Mouse (Mus musculus) left cerebral cortex, postnatal 25 days (tissue): ENCODE data around the gene Ccdc106. TPM values are rescaled to one million over a fixed set of nuclear protein-coding genes. Genes with fewer than 3 reads are reported as not detected.
"Not testable (repeated sequence)": the region's sequence is repeated elsewhere in the genome, so short reads cannot be mapped to it uniquely, and the experiment has no call there.

ENCODE experiments used
- DNase-seq, 2 experiments: peaks; one replicate each; pipeline ENCODE4 v3.0.0; 2022; ENCODE audit warnings: low spot score in 2 of 2, mixed read lengths in 1 of 2
- intact Hi-C: fragments of 180-260 bp; cut with DNase I; formaldehyde crosslinking; loops from one replicate; pipeline ENCODE4 v1.15.1; 2025
- total RNA-seq, 2 experiments: library from RNA; stranded (reverse); gene quantifications; 2 replicates each; pipeline ENCODE4 v1.2.3; 2021

The Ccdc106 gene
- total RNA-seq, 2 experiments from 2014 or later: 52.0 to 65.0 TPM

DNA sequence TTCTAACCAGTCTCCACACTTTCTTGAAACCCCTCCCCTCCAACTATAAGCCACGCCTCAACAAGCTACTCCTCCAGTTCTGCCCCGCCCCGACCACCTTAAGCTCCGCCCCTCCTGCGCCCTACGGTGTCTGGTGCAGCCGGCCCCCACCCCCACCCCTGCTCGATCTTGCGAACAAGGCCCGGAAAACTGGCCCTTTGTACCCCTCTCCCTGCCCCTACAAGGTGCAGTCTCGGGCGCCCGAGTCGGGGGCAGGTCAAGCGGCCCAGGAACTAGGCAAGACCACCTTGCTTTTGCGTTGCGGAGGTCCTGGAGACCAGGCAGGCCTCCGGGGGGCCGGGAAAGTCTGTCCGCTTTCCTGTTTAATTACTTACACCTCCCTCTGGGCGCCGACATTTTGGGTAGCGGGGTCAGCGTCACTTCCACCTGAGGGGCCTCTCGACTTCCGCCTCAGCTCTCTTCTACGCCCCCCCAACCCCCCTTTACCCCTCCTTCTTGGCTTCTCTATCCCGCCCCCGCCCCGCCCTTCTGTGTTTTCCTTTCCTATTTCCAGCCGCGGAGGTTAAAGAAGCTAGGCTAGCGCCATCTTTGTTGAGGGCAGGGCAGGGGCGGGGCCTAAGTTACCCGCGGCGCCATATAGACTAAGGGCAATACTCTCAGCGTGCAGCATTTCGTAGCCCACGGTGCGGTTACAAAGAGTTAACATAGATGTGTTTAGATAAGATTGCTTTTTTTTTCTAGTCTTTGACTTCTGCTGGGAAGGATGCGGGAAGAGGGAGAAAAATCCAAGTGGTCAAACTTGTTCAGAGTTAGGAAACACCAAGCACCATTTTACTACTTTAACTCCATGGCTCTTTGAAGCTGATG lies 5.9 kb upstream of the Ccdc106 start, which contains the start of the genes Zfp524 and Fiz1:
Zfp524 (plus strand) TSS at position 165 of the 867 bp plus-strand sequence.
Fiz1 (minus strand) TSS at position 447 of the 867 bp plus-strand sequence.
- intact Hi-C loops: loop anchor here (2.0 kb wide), 2 partner anchors 18 to 72 kb away; partner anchors contain the start of gene Zfp579
- peak; percentile 96 to 99 for DNase-seq

DNA sequence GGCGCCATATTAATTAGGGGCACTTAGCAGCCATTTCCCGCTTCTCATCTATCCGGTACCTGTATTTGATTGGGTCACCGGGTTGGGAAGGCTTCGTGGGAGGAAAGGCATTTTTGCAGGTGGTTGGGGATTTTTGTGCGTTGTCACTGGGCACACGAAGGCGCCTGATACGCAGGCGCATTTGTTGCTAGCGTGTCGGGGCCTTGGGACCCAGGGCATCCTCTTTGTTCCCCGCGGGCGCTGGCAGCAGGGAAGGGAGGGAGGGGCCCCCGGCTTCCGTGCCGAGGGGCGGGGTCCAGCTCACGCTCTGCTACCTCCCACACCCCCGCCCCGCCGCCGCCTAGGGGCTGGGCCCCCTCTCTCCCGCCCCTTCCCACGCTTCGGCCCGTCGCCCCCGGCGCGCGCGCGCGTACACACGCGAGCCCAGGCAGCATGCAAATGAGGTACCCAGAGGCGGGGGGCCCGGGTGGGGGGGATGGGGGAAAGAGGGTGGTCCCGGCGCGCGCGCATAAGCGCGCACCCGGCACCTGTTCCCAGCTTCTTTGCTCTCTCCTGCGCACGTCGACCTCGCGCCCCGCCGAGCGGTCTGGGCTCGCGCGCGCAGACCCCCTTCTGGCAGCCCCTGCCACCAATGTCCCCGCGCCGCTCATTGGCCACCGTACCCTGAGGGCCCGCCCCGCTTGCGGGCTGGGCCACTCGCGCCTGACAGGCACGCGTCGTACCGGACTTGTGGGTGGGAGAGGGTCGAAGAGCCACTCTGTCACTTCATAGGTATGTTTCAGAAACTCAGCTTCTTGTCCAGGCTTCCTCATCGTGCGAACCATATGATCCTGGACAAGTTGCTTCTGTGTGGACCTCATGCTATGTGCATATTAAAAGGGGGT lies 5.0 kb upstream of the Ccdc106 start, which contains the start of gene Gm44973:
Gm44973 (plus strand) TSS at position 379 of the 884 bp plus-strand sequence.
- DNase-seq: peak; percentile 93 to 96
- intact Hi-C loops: loop anchor here (2.0 kb wide), 2 partner anchors 19 to 73 kb away; partner anchors contain the start of gene Zfp579

DNA sequence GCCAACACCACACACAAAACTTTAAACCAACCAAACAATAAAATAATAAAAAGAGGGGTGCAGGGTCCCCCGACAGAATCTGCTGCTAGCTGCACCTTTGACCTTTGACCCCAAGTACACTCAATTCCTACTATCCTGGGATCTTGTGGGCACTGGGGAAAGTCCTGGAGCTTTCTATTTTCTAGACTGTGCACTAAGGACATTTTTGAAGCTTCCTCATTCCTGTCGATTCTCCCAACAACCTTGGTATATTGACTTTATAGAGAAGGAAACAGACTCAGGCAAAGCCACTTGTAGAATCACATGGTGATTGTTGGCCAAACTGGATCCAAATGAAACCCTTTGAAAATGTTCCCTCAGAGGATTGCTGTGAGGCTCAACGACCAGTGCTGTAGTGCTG lies 4.3 kb upstream of the Ccdc106 start:
- intact Hi-C loops: no loop called here

DNA sequence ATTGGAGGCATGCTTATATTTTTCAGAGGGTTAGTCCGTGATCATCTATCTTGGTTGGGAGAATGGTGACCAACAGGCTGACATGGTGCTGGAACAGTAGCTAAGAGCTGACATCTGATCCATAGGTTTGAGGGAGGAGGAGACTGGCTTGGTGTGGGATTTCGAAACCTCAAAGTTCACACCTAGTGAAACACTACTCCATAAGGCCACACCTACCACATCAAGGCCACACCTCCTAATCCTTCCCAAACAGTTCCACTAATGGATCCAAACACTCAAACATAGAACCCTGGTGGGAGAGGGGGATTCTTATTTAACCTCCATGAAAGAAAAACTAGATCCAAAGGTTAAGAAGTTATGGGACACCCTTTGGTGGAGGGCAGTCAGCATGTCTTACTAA lies 3.4 kb upstream of the Ccdc106 start:
- intact Hi-C loops: no loop called here
- DNase-seq: no peak

More for the DNA sequence above, 4.3 kb upstream of the Ccdc106 start:
- DNase-seq: no peak

DNA sequence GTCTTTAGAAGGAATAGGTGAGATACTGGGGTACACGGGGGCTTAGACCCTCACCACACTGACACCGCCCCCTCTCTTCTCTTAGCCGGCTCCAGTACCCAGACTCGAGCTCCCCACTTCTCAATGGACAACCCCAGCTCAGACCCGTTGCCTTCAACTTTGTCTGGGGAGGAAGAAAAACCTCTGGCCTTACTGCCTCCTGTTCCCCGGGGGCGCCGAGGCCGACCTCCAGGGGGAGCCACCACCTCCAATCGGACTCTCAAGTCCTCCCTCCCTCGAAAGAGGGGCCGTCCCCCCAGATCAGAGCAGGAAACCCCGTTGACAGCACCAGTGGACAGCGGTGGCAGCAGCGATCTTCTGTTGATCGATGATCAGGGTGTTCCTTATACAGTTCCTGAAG lies 3.0 kb upstream of the Ccdc106 start:
- intact Hi-C loops: no loop called here
- DNase-seq: no peak

DNA sequence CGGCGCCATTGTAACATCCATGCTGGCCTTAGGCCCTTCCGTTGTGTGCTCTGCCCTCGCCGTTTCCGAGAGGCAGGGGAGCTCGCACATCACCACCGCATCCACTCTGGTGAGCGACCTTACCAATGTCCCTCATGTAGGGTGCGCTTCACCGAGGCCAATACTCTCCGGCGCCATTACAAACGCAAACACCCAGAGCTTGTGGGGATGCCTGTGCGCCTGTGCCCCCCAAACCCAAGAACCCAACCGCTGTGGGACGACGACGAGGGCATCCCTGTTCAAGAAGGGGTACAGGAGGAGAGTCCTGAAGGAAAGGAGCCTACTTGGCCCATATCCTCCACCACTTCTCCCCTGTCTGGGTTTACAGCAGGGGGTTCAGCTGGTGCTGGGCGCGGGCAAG lies 2.4 kb upstream of the Ccdc106 start:
- intact Hi-C loops: no loop called here

DNA sequence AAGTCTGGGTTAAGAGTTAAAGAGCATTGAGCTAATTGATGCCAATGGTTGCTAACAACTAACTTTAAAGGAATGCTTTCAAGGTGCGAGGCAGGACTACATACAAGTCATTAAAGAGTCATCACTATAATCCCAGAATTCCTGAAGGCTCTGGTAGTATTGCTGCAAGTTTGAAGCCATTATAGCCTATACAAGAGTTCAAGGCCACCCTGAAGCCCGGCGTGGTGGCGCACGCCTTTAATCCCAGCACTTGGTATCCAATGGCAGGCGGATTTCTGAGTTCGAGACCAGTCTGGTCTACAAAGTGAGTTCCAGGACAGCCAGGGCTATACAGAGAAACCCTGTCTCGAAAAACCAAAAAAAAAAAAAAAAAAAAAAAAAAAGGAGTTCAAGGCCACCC lies 777 bp upstream of the Ccdc106 start:
- DNase-seq, intact Hi-C loops: not testable (repeated sequence)

More for the DNA sequence above, 2.4 kb upstream of the Ccdc106 start:
- DNase-seq: no peak

DNA sequence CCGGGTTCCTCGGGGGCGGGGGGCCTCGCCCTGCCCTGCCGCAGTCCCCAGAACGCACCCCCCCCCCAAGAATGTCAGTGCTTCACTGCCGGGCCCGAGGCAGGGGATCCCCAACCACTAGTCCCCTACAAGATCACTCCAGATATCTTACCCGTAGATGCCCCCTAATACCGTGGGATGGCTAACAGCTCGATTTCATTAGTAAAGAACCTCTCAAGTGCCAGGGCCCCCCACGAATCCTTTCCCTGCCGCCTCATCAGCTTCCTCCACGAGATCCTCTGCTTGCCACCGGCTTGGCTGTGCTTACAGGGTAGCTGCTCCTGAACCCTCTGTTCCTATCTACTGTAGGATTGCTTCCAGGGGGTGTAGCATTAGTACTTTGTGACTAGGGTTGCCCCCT lies 332 bp downstream of the Ccdc106 start:
- DNase-seq: no peak
- intact Hi-C loops: loop anchor here (1.0 to 2.0 kb wide), 2 partner anchors 30 to 41 kb away; partner anchors contain the start of gene Zfp580

DNA sequence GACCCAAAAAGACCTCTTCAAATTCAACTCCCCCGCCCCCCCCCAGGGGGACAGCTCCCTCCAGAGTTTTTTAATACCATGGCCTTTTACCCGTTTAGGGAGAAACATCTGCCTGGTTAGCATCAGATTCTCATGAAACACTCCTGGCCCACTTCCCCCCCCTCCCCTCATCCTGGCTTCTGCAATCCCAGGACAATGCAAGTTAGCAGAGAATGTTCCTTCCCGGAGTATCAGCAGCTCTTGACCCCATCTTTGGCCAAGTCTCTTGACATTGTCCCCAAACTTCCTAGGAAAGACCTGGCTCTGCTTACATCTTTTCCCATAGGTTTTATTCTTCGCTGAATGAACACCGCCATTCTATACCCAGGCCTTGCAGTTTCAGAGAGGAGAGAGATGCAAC lies 844 bp downstream of the Ccdc106 start:
- intact Hi-C loops: loop anchor here (2.0 kb wide), 1 partner anchor 30 kb away; the partner anchor contains the start of gene Zfp580
- DNase-seq: no peak

DNA sequence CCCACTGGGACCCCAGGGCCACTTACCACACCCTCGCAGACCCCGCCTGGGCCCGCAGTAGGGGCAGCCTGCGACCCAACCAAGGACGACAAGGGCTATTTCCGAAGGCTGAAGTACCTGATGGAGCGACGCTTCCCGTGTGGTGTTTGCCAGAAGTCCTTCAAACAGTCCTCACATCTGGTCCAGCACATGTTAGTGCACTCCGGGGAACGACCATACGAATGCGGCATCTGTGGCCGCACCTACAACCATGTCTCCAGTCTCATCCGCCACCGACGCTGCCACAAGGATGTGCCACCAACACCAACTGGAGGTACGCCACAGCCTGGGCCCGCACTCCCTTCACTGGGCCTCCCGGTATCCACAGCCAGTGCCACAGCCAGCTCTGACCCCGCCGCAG lies 9.2 kb downstream of the Ccdc106 start:
- intact Hi-C loops: no loop called here
- DNase-seq: no peak

DNA sequence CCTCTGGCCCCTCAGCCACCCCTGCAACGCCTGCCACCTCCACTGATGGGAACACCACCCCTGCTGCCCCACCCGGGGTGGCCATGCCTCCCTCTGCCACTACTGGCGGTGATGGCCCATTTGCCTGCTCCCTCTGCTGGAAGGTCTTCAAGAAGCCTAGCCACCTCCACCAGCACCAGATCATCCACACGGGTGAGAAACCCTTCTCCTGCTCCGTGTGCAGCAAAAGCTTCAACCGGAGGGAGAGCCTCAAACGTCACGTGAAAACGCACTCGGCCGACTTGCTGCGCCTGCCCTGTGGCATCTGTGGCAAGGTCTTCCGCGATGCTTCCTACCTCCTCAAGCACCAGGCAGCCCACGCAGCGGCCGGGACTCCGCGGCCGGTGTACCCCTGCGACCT lies 9.6 kb downstream of the Ccdc106 start:
- DNase-seq: no peak
- intact Hi-C loops: no loop called here

DNA sequence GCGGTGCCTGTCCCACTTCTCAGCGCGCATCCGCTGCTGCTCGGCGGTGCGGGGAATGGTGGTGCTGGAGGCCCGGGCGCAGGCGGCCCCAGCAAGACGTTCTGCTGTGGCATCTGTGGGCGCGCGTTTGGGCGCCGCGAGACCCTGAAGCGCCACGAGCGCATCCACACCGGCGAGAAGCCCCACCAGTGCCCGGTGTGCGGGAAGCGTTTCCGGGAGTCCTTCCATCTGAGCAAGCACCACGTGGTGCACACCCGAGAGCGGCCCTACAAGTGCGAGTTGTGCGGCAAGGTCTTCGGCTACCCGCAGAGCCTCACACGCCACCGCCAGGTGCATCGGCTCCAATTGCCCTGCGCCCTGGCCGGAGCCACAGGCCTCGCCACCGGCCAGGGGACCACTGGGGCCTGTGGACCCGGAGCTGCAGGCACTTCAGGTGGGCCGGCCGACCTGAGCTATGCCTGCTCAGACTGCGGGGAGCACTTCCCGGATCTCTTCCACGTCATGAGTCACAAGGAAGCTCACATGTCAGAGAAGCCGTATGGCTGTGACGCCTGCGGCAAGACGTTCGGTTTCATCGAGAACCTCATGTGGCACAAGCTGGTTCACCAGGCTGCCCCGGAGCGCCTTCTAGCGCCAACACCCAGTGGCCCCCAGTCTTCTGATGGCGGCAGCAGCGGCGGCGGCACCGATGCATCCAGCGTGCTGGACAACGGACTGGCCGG lies 10.4 kb downstream of the Ccdc106 start:
- DNase-seq: no peak

DNA sequence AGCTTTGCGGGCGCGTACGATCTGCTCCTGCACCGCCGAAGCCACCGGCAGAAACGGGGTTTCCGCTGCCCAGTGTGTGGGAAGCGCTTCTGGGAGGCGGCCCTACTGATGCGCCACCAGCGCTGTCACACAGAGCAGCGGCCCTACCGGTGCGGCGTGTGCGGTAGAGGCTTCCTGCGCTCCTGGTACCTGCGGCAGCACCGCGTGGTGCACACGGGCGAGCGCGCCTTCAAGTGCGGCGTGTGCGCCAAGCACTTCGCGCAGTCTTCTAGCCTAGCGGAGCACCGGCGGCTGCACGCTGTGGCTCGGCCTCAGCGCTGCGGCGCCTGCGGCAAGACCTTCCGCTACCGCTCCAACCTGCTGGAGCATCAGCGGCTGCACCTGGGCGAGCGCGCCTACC lies 11.1 kb downstream of the Ccdc106 start:
- no peak for DNase-seq
- intact Hi-C loops: no loop called here

More for the DNA sequence above, 10.4 kb downstream of the Ccdc106 start:
- intact Hi-C loops: no loop called here

DNA sequence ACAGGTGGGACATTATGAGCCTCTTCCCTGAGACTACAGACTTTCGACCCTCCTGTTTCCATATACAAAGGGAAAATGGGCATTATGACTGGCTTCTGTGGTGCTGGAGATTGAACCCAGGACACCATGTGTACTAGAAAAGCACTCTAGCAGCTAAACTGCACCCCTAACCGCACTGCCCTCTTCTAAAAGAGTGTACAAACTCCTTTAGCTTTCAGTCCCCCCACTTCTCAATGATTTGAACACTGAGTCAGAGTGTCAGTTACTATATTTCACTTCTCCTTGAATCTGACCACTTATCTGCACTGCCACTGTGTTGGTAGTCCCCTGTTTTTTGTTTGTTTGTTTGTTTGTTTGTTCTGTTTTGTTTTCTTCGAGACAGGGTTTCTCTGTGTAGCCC lies 13.5 kb downstream of the Ccdc106 start, which contains the start of gene 4632433K11Rik:
4632433K11Rik (plus strand) TSS at position 301 of the 400 bp plus-strand sequence.
- intact Hi-C loops: no loop called here
- no peak for DNase-seq

DNA sequence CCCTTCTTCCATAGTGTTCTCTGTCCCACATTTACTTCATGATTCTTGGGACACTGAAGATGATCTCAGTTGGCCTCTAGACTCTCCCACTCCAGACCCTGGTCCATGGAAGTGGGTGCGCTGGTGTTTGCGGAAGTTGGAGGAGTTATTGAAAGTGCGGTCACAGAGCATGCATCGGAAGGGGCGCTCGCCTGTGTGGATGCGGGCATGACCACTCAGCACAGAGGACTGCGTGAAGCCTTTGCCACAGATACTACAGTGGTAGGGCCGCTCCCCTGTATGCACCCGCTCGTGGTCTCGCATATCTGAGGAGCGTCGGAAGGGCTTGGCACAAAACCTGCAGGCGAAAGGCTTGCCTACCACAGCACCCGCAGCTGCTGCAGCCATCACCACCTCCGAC lies 15.3 kb downstream of the Ccdc106 start:
- intact Hi-C loops: no loop called here
- DNase-seq: no peak

DNA sequence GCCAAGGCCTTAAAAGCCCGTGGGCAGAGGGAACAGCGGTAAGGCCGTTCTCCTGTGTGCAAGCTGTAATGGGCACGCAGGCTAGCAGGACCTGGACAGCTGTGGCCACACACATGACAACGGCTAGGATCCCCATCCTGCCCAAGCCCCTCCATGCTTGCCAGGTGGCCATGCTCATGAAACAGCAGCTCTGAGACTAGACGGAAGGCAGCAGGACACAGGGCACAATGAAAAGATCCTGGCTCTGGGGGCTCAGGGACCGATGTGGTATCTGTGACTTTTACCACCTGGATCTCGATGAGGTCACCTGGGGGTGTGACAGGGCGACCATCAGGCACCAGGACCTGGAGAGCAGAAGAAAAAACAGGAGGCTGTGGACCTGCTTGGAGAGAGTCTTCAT lies 15.8 kb downstream of the Ccdc106 start:
- intact Hi-C loops: no loop called here
- no peak for DNase-seq

DNA sequence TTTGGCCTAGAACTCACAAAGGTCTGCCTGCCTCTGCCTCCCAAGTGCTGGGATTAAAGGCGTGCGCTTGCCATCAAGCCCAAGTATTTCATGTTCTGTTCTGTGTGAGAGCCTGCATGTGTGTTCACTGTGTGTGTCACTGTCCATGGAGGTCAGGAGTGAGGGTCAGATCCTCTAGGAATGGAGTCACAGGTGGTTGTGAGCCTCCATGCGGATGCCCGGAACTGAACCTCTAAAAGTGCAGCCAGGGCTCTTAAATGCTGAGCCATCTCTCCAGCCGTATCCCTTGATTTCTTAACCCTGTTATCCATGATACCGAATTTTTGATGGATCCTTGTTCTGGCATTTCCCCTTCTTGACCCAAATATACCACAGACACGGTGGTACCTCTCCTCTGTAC lies 16.7 kb downstream of the Ccdc106 start:
- intact Hi-C loops: no loop called here
- no peak for DNase-seq

DNA sequence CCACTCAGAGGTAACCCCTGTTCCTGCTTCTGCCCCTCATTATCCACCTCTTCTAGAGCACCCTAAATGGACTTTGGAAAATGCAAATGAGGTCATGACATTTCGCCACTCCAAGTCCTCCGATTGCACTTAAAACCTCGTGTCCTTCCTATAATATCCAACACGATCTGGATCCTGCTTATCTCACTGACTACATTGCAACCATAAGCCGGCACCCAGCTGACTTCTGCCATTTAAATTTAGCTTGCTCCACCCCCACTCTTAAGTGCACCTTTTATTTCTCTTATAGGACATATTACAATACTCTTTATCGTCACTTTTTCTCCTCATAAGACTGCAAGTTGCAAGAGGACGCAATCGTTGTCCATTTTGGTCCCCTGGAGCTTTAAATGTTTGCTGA lies 17.1 kb downstream of the Ccdc106 start:
- intact Hi-C loops: no loop called here
- DNase-seq: no peak

DNA sequence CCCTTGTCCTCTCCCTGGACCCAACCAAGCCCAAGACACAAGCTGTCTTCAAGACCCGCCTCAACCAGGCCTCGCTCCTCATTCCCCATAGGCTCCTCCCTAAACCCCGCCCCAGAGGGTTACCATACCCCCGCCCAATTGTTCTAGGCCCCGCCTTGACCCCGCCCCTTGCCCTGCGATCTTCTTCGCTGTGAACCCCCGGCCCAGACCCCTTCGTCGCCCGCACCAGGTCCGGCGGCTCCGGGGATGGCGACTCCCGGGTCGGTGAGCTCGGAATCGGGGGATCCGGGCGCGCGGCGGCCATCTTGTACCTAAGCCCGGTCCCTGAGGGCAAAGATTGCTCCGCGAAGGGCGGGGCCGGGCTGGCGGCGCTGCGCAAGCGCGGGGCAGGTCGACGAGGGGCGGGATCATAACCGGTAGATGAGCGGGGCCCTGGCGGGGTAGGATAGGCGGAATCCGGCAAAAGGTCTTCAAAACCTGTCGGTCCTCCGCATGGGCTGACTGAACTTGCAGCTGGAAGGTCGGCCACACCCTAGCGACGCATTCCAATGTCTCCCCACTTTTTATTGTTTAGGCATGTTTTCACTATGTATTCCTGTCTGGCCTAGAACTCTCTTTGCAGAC lies 17.9 kb downstream of the Ccdc106 start, which contains the start of gene Zfp784:
Zfp784 (minus strand) TSS at position 338 of the 624 bp plus-strand sequence.
- DNase-seq: peak; percentile 91 to 93

More for the DNA sequence above, 17.9 kb downstream of the Ccdc106 start, which contains the start of gene Zfp784:
- intact Hi-C loops: no loop called here
